Mouse (Mus musculus): ENCODE data around the gene Pigl. TPM values are rescaled to one million over a fixed set of nuclear protein-coding genes. Genes with fewer than 3 reads are reported as not detected.
A peak's percentile ranks its signal among the peaks of the same experiment; 100 is the strongest.

Gene Pigl
- polyA plus RNA-seq, 1 experiment: 4.7 TPM

DNA sequence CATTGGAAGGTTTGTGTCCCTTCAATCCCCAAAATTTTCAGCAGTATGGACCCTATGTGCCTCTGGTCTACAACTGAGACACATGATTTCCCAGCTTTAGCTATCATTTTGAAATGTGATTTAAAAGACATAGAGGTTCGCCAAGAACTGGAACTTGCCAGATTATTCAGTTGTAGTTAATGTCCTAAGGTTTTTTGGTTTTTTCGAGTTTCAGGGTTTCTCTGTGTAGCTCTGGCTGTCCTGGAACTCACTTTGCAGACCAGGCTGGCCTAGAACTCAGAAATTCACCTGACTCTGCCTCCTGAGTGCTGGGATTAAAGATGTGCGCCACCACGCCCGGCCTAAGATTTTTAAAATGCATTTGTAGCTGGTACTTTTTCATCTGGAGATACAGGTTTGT lies 95.4 kb downstream of the Pigl start:
- no peak overlapping the region for H3K27ac ChIP-seq (replicated peaks; ENCODE audit: low read depth, low read length)
- H3K4me1 ChIP-seq (ENCODE audit: control insufficient read depth, insufficient read depth, insufficient read length, low read length): peaks cover 2% of the 10 kb centered on the region; the same call in 1 of the 2 replicates
- H3K4me3 ChIP-seq (ENCODE audit: insufficient read depth, low read depth, low read length): peak overlapping the region; percentile 40

DNA sequence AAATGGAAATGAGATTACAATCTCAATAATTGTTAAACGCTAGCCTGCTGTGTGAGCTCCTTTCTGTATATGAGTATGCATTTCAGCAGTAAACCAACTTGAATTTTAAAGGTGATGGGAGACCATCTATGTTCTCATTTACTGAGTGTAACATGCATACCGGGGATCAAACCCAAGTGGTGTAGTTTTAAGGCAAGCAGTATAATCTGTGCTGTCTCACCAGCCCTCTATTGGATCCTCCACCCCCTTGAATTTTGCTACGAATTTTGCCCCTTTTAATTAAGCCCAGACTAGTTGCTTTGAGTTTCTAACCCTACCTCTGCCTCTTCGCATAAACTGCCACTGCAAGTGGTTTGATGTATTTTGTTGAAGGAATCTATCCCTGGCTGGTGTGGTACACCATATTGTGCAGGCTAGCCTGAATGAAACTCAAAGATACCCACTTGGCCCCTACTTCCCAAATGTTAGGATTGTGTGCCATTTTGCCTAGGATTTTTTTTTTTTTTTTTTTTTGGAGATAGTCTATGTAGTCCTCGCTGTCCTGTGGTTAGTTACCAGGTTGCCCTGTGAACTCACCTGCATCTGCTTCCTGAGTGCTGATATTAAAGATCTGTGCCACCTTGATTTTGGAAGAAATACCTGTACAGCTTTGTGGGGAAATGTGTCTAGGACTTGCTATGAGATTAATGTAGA lies 96.0 kb downstream of the Pigl start:
- Histone ChIP-seq H3K27ac (replicated peaks; ENCODE audit: low read depth, low read length) (no peak overlapping the region), H3K4me1 (ENCODE audit: control insufficient read depth, insufficient read depth, insufficient read length, low read length) (peaks cover 6% of the 10 kb centered on the region; the same call in 1 of the 2 replicates), H3K4me3 (ENCODE audit: insufficient read depth, low read depth, low read length) (peak overlapping the region; percentile 40)

DNA sequence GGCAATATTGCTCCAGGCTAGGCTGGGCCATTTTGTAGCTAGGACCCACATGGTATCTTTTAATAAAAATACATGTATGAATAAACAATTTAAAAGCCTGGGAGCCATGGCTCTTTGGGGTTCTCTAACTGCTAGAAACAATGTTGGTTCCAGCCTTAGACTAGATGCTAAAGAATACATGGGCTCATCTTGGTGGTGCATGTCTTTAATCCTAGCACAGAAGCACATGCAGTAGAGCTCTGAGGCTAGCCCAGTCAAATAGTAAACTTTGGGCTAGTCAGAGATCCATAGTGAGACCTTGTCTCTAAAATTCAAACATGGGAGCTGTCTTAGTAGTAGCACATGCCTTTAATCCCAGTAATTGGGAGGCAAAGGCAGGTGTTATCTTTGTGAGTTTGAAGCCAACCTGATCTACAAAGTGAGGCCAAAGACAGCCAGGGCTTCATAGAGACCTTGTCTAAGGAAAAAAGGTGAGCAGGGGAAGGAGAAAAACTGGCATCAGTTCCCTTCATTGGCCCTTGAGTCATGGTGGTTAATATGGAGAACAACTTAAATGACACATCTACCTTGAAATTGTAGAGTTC lies 96.8 kb downstream of the Pigl start:
- no peak overlapping the region for H3K27ac ChIP-seq (replicated peaks; ENCODE audit: low read depth, low read length)
- peaks cover 6% of the 10 kb centered on the region; the same call in 1 of the 2 replicates for H3K4me1 ChIP-seq (ENCODE audit: control insufficient read depth, insufficient read depth, insufficient read length, low read length)
- H3K4me3 ChIP-seq (ENCODE audit: insufficient read depth, low read depth, low read length): no peak overlapping the region

GRCm38 (mm10) chr11:62555896-62556412 lies 97.7 kb downstream of the Pigl start:
- no peak overlapping the region for H3K27ac ChIP-seq (replicated peaks; ENCODE audit: low read depth, low read length)
- peaks cover 6% of the 10 kb centered on the region; the same call in 1 of the 2 replicates for H3K4me1 ChIP-seq (ENCODE audit: control insufficient read depth, insufficient read depth, insufficient read length, low read length)
- no peak overlapping the region for H3K4me3 ChIP-seq (ENCODE audit: insufficient read depth, low read depth, low read length)

- H3K27ac ChIP-seq (replicated peaks; ENCODE audit: low read depth, low read length): peak overlapping the region; percentile 52; the same call in 1 of the 2 replicates
- H3K4me3 ChIP-seq (ENCODE audit: insufficient read depth, low read depth, low read length): no peak overlapping the region
- H3K4me1 ChIP-seq (ENCODE audit: control insufficient read depth, insufficient read depth, insufficient read length, low read length): peaks cover 6% of the 10 kb centered on the region; the same call in 1 of the 2 replicates
Observed at GRCm38 (mm10) chr11:62557205-62557604, 98.9 kb downstream of the Pigl start.

GRCm38 (mm10) chr11:62558152-62558551 lies 99.9 kb downstream of the Pigl start:
- Histone ChIP-seq H3K4me3 (ENCODE audit: insufficient read depth, low read depth, low read length) (no peak overlapping the region), H3K27ac (replicated peaks; ENCODE audit: low read depth, low read length) (peak overlapping the region; percentile 78; the same call in 1 of the 2 replicates), H3K4me1 (ENCODE audit: control insufficient read depth, insufficient read depth, insufficient read length, low read length) (peaks cover 6% of the 10 kb centered on the region; the same call in 1 of the 2 replicates)

DNA sequence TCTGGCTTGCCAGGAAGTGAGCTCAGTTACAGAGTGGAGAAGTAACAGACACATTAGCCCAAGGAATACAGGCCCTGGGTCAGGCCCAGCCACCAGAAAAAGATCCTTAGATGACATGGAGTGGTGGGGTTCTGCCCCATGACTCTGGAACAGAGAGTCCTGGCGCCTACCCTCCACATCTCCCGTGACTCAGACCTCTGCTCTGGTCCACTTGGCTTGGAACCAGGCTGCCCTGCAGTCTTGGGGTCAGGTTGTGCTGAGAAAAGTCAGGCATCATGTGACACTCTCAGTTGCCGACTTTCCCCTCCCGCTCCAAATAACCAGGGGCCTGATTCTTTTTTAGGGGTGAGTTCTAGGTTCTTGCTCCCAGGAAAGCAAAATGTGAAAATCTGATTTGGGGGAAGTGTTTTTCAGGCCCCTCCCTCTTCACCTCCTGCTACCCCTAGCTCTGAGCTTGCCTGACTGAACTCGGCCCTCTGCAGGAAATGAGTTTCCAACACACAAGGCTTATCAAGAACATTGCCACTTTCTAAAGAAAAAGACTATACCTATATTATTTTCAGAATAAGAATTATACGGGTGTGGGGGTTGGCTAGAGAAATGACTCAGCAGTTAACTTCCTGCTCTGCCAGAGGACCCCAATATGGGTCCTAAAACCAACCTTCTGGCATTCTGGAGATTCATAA lies 100.8 kb downstream of the Pigl start:
- peak overlapping the region; percentile 78 for H3K27ac ChIP-seq (replicated peaks; ENCODE audit: low read depth, low read length)
- H3K4me3 ChIP-seq (ENCODE audit: insufficient read depth, low read depth, low read length): no peak overlapping the region
- H3K4me1 ChIP-seq (ENCODE audit: control insufficient read depth, insufficient read depth, insufficient read length, low read length): peaks cover 6% of the 10 kb centered on the region; the same call in 1 of the 2 replicates

GRCm38 (mm10) chr11:62560463-62561016 lies 102.3 kb downstream of the Pigl start:
- H3K27ac ChIP-seq (replicated peaks; ENCODE audit: low read depth, low read length): no peak overlapping the region
- H3K4me1 ChIP-seq (ENCODE audit: control insufficient read depth, insufficient read depth, insufficient read length, low read length): peaks cover 4% of the 10 kb centered on the region; the same call in 1 of the 2 replicates
- peak overlapping the region; percentile 54 for H3K4me3 ChIP-seq (ENCODE audit: insufficient read depth, low read depth, low read length)

- H3K4me3 ChIP-seq (ENCODE audit: insufficient read depth, low read depth, low read length): no peak overlapping the region
- no peak overlapping the region for H3K27ac ChIP-seq (replicated peaks; ENCODE audit: low read depth, low read length)
- peaks cover 8% of the 10 kb centered on the region for H3K4me1 ChIP-seq (ENCODE audit: control insufficient read depth, insufficient read depth, insufficient read length, low read length)
Observed at GRCm38 (mm10) chr11:62563590-62563989, 105.3 kb downstream of the Pigl start.

Other genes with a start within 250 kb of the Pigl start
- gene Adora2b, start 209.5 kb upstream of the Pigl start, polyA plus RNA-seq (2012; ENCODE audit: insufficient read depth, insufficient read length, missing spikeins): 0.63 TPM in 1 of 2 replicates, not detected in the other
- 37.5 TPM in 2 replicates for gene Zswim7, start 177.1 kb upstream of the Pigl start, polyA plus RNA-seq (2012; ENCODE audit: insufficient read depth, insufficient read length, missing spikeins)
- gene Ttc19, start 177.0 kb upstream of the Pigl start, polyA plus RNA-seq (2012; ENCODE audit: insufficient read depth, insufficient read length, missing spikeins): 35.1 and 37.8 TPM in 2 replicates
- gene Ncor1, start 81 bp downstream of the Pigl start, polyA plus RNA-seq (2012; ENCODE audit: insufficient read depth, insufficient read length, missing spikeins): 78.8 and 119 TPM in 2 replicates
- 41.7 and 45.2 TPM in 2 replicates for gene Cenpv, start 80.8 kb downstream of the Pigl start, polyA plus RNA-seq (2012; ENCODE audit: insufficient read depth, insufficient read length, missing spikeins)
- gene Ubb, start 92.7 kb downstream of the Pigl start, polyA plus RNA-seq (2012; ENCODE audit: insufficient read depth, insufficient read length, missing spikeins): 359 and 432 TPM in 2 replicates
- 1.0 and 2.5 TPM in 2 replicates for gene Trpv2, start 116.0 kb downstream of the Pigl start, polyA plus RNA-seq (2012; ENCODE audit: insufficient read depth, insufficient read length, missing spikeins)
- 1.2 TPM in 1 of 2 replicates, not detected in the other for gene Lrrc75a, start 190.1 kb downstream of the Pigl start, polyA plus RNA-seq (2012; ENCODE audit: insufficient read depth, insufficient read length, missing spikeins)
- 2.3 and 3.6 TPM in 2 replicates for gene Mmgt2, start 190.2 kb downstream of the Pigl start, polyA plus RNA-seq (2012; ENCODE audit: insufficient read depth, insufficient read length, missing spikeins)

Data from brown adipose tissue, adult 24 weeks (tissue).